Mouse (Mus musculus) heart, postnatal 0 days (tissue): ENCODE measurements around the gene Bcl2l14.

Source experiments
- CTCF ChIP-seq: IDR thresholded peaks from 2 replicates; pipeline ENCODE4 v1.5.1; 2016; ENCODE audit warnings: antibody characterized with exemption, control low read depth, low read depth
- EP300 ChIP-seq: IDR thresholded peaks from 2 replicates; pipeline ENCODE4 v1.6.1; 2016; ENCODE audit warnings: antibody characterized with exemption, low read depth

GRCm38 (mm10) chr6:134372946-134373345 is 23.2 kb upstream of the Bcl2l14 start:
- no peak for TF ChIP-seq CTCF
- no peak for TF ChIP-seq EP300
